Mouse (Mus musculus) CH12.LX (cell line): ENCODE data around the gene Mpped1. TPM values are rescaled to one million over a fixed set of nuclear protein-coding genes. Genes with fewer than 3 reads are reported as not detected.

Experiments used
- DNase-seq: peaks from one replicate; pipeline ENCODE4 v3.0.0-alpha.2; 2013; ENCODE audit errors: extremely low read depth
- H3K27ac ChIP-seq: 2 replicates; pipeline ENCODE4 v1.5.1; 2012; ENCODE audit warnings: low read depth, mild to moderate bottlenecking, control low read depth, moderate library complexity; ENCODE audit not compliant: insufficient read depth
- H3K27me3 ChIP-seq: replicated peaks from 2 replicates; pipeline ENCODE3; 2012; ENCODE audit warnings: inconsistent platforms
- H3K36me3 ChIP-seq, 2 experiments: replicated peaks in 1 of 2; 2 replicates each; pipeline versions ENCODE3 to v1.6.1; 2012; ENCODE audit warnings: inconsistent platforms in 1 of 2, low read length in 1 of 2, mild to moderate bottlenecking in 1 of 2, mixed read lengths in 1 of 2, moderate library complexity in 1 of 2; ENCODE audit not compliant: control insufficient read depth in 1 of 2, insufficient read depth in 1 of 2
- H3K4me1 ChIP-seq, 2 experiments: 2 replicates each; pipeline ENCODE4 v1.6.1; 2012; ENCODE audit warnings: inconsistent platforms in 1 of 2, moderate library complexity in 1 of 2; ENCODE audit not compliant: insufficient read depth in 2 of 2, control insufficient read depth in 1 of 2
- H3K4me2 ChIP-seq: 2 replicates; pipeline ENCODE4 v1.6.1; 2012; ENCODE audit warnings: low read depth, mild to moderate bottlenecking, control low read depth; ENCODE audit not compliant: poor library complexity, insufficient read depth, severe bottlenecking
- H3K4me3 ChIP-seq, 3 experiments: fragments of 150-350 bp in 1 of 3; sonication (generic) in 1 of 3; replicated peaks in 1 of 3; 2 replicates each; pipeline versions ENCODE3 to v1.5.1; 2011 to 2012; ENCODE audit warnings: low read depth in 2 of 3, low read length in 2 of 3, mild to moderate bottlenecking in 2 of 3, moderate library complexity in 2 of 3, control low read depth in 1 of 3, improper control_type of control experiment in 1 of 3, inconsistent platforms in 1 of 3, mixed read lengths in 1 of 3; ENCODE audit not compliant: poor library complexity in 1 of 3
- H3K79me2 ChIP-seq: replicated peaks from 2 replicates; pipeline ENCODE4 v1.6.1; 2012; ENCODE audit warnings: mild to moderate bottlenecking, moderate library complexity; ENCODE audit not compliant: control insufficient read depth, poor library complexity, insufficient read depth, severe bottlenecking; ENCODE audit errors: extremely low read depth
- H3K9ac ChIP-seq: 2 replicates; pipeline ENCODE4 v1.6.1; 2012; ENCODE audit warnings: low read depth, mild to moderate bottlenecking, control low read depth, moderate library complexity; ENCODE audit not compliant: insufficient read depth
- H3K9me3 ChIP-seq: replicated peaks from 2 replicates; pipeline ENCODE3; 2012; ENCODE audit warnings: low read length, inconsistent platforms, mixed read lengths
- CHD1 ChIP-seq: IDR thresholded peaks from 2 replicates; pipeline ENCODE4 v1.6.1; 2012; ENCODE audit warnings: low read depth, low read length, improper control_type of control experiment, inconsistent platforms
- ELF1 ChIP-seq: IDR thresholded peaks from 2 replicates; pipeline ENCODE4 v1.6.1; 2014; ENCODE audit warnings: low read depth, mild to moderate bottlenecking, inconsistent platforms, low read length, improper control_type of control experiment
- EP300 ChIP-seq: IDR thresholded peaks from 2 replicates; pipeline ENCODE4 v1.6.1; 2011; ENCODE audit warnings: low read length, improper control_type of control experiment
- ETS1 ChIP-seq: conservative IDR thresholded peaks from 2 replicates; pipeline ENCODE4 v1.6.1; 2012; ENCODE audit warnings: low read depth, mild to moderate bottlenecking, inconsistent platforms, low read length, improper control_type of control experiment, moderate library complexity
- GABPA ChIP-seq: IDR thresholded peaks from 2 replicates; pipeline ENCODE4 v1.6.1; 2012; ENCODE audit warnings: low read depth, low read length, improper control_type of control experiment, inconsistent platforms; ENCODE audit not compliant: insufficient replicate concordance
- HCFC1 ChIP-seq: IDR thresholded peaks from 2 replicates; pipeline ENCODE4 v1.6.1; 2012; ENCODE audit warnings: low read depth, mild to moderate bottlenecking, inconsistent platforms, low read length, improper control_type of control experiment
- JUND ChIP-seq: conservative IDR thresholded peaks from 2 replicates; pipeline ENCODE4 v1.6.1; 2011; ENCODE audit warnings: low read depth, low read length, improper control_type of control experiment
- KAT2A ChIP-seq: IDR thresholded peaks from 2 replicates; pipeline ENCODE4 v1.6.1; 2012; ENCODE audit warnings: low read length, improper control_type of control experiment, inconsistent platforms; ENCODE audit not compliant: insufficient replicate concordance
- MAFK ChIP-seq: IDR thresholded peaks from 2 replicates; pipeline ENCODE4 v1.6.1; 2011; ENCODE audit warnings: low read length, improper control_type of control experiment; ENCODE audit not compliant: insufficient replicate concordance
- MAX ChIP-seq: IDR thresholded peaks from 2 replicates; pipeline ENCODE4 v1.6.1; 2011; ENCODE audit warnings: low read length, improper control_type of control experiment
- MAZ ChIP-seq: IDR thresholded peaks from 2 replicates; pipeline ENCODE4 v1.6.1; 2012; ENCODE audit warnings: low read depth, mild to moderate bottlenecking, inconsistent platforms, low read length, improper control_type of control experiment, moderate library complexity
- MYC ChIP-seq: IDR thresholded peaks from 2 replicates; pipeline ENCODE4 v1.6.1; 2011; ENCODE audit warnings: low read depth, mild to moderate bottlenecking, improper control_type of control experiment, low read length
- NELFE ChIP-seq: IDR thresholded peaks from 2 replicates; pipeline ENCODE4 v1.6.1; 2011; ENCODE audit warnings: low read depth, low read length, improper control_type of control experiment
- NRF1 ChIP-seq: IDR thresholded peaks from 2 replicates; pipeline ENCODE4 v1.6.1; 2014; ENCODE audit warnings: low read depth, mild to moderate bottlenecking, inconsistent platforms, low read length, improper control_type of control experiment, moderate library complexity
- PAX5 ChIP-seq: IDR thresholded peaks from 2 replicates; pipeline ENCODE4 v1.6.1; 2012; ENCODE audit warnings: low read length, inconsistent platforms, mixed read lengths
- POLR2AphosphoS2 ChIP-seq: IDR thresholded peaks from 2 replicates; pipeline ENCODE4 v1.6.1; 2011; ENCODE audit warnings: low read depth, low read length, improper control_type of control experiment
- RCOR1 ChIP-seq: conservative IDR thresholded peaks from 2 replicates; pipeline ENCODE4 v1.6.1; 2012; ENCODE audit warnings: low read depth, mild to moderate bottlenecking, inconsistent platforms, low read length, improper control_type of control experiment
- SIN3A ChIP-seq: IDR thresholded peaks from 2 replicates; pipeline ENCODE4 v1.6.1; 2012; ENCODE audit warnings: low read length, improper control_type of control experiment, inconsistent platforms
- SMC3 ChIP-seq: IDR thresholded peaks from 2 replicates; pipeline ENCODE4 v1.6.1; 2011; ENCODE audit warnings: low read depth, low read length, improper control_type of control experiment
- UBTF ChIP-seq: IDR thresholded peaks from 2 replicates; pipeline ENCODE4 v1.6.1; 2012; ENCODE audit warnings: low read depth, mild to moderate bottlenecking, inconsistent platforms, low read length, improper control_type of control experiment, moderate library complexity
- USF2 ChIP-seq: conservative IDR thresholded peaks from 2 replicates; pipeline ENCODE4 v1.6.1; 2011; ENCODE audit warnings: low read depth, low read length, improper control_type of control experiment
- ZKSCAN1 ChIP-seq: IDR thresholded peaks from 2 replicates; pipeline ENCODE4 v1.6.1; 2012; ENCODE audit warnings: low read depth, inconsistent platforms, low read length, improper control_type of control experiment, borderline replicate concordance
- ZMIZ1 ChIP-seq: IDR thresholded peaks from 2 replicates; pipeline ENCODE4 v1.6.1; 2012; ENCODE audit warnings: low read depth, mild to moderate bottlenecking, inconsistent platforms, low read length, improper control_type of control experiment
- ZNF384 ChIP-seq: IDR thresholded peaks from 2 replicates; pipeline ENCODE4 v1.6.1; 2012; ENCODE audit warnings: low read depth, low read length, improper control_type of control experiment, inconsistent platforms
- dilution Hi-C: fragments of 300-500 bp; cut with MboI; formaldehyde crosslinking; loops from 2 replicates; pipeline ENCODE4 v1.14.3; 2020; ENCODE audit warnings: low sequenced_read_pairs; ENCODE audit not compliant: extremely low pct_unique_long_range_greater_than_20kb, extremely low pct_ligation_motif_present
- in situ Hi-C: fragments of 300-500 bp; cut with MboI; formaldehyde crosslinking; loops from 3 replicates; pipeline ENCODE4 v1.14.3; 2019; ENCODE audit warnings: low sequenced_read_pairs, low pct_ligation_motif_present, low pct_unique_long_range_greater_than_20kb, mixed read lengths
- polyA plus RNA-seq: library from polyadenylated mRNA; unstranded; fragments of >175 nt; gene quantifications from 2 replicates; pipeline ENCODE4 v1.2.1, GENCODE M21; 2012; ENCODE audit warnings: low read depth; ENCODE audit not compliant: insufficient read length
- total RNA-seq, 2 experiments: library from RNA; depleted of rRNA; stranded (reverse); fragments of 300-350 nt in 1 of 2; fragments of >200 nt in 1 of 2; gene quantifications; 2 replicates each; pipeline ENCODE4 v1.2.3; 2012 to 2014

The Mpped1 gene
- total and polyA plus RNA-seq, 3 experiments: 0.07 to 0.42 TPM; not detected in 1

GRCm38 (mm10) chr15:83842419-83842818, 63.2 kb downstream of the Mpped1 start:
- dilution Hi-C loops: no loop called here
- Histone ChIP-seq H3K9ac (no peak overlapping the region), H3K36me3 (no peaks in the 10 kb centered on the region), H3K27ac (no peak overlapping the region), H3K4me3 (no peak overlapping the region), H3K79me2 (no peaks in the 10 kb centered on the region), H3K4me1 (no peaks in the 10 kb centered on the region), H3K27me3 (peaks cover 74% of the 10 kb centered on the region), H3K4me2 (no peak overlapping the region), H3K9me3 (no peaks in the 10 kb centered on the region)
- in situ Hi-C loops: no loop called here
- TF ChIP-seq MYC (no peak), EP300 (no peak), PAX5 (no peak), ZKSCAN1 (no peak), ETS1 (no peak), CHD1 (no peak)
- no peak for DNase-seq

- no peak for DNase-seq
- dilution Hi-C loops: no loop called here
Measured at GRCm38 (mm10) chr15:83842915-83843789, 63.9 kb downstream of the Mpped1 start.

DNA sequence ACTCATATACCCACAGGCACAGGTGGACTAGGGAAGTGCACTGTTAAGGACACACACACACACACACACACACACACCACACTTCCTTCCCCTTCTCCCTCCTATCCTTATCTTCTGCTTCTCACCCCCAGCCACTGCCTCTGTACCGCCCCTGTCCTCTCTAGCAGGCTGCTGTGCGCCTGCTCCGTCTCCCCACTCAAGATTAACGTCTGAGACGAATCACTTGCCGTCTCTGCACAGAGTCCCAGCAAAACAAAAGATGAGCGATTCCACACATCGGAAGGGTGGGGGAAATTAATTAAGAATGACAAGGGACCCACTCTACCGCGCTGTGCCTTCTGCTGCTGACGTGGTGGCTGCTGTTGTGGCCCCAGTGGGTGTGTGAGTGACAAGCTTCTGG, 66.5 kb downstream of the Mpped1 start:
- no peaks in the 10 kb centered on the region for H3K9me3 ChIP-seq
- H3K4me1 ChIP-seq: no peaks in the 10 kb centered on the region
- no peaks in the 10 kb centered on the region for H3K79me2 ChIP-seq
- dilution Hi-C loops: no loop called here
- H3K9ac ChIP-seq: no peak overlapping the region
- no peak overlapping the region for H3K4me2 ChIP-seq
- in situ Hi-C loops: no loop called here
- no peak overlapping the region for H3K27ac ChIP-seq
- DNase-seq: no peak
- no peak overlapping the region for H3K4me3 ChIP-seq
- H3K36me3 ChIP-seq: no peaks in the 10 kb centered on the region
- TF ChIP-seq SIN3A (no peak), ZNF384 (no peak), ZMIZ1 (no peak), GABPA (no peak), RCOR1 (no peak), MAFK (no peak), MAZ (no peak), SMC3 (no peak), NELFE (no peak), ELF1 (no peak), JUND (no peak), UBTF (no peak), KAT2A (no peak), CHD1 (no peak), POLR2AphosphoS2 (no peak), USF2 (no peak), MYC (no peak), MAX (no peak)
- TF ChIP-seq, all 38 proteins: peak for 0
- peaks cover 70% of the 10 kb centered on the region for H3K27me3 ChIP-seq

More at GRCm38 (mm10) chr15:83842915-83843789, 63.9 kb downstream of the Mpped1 start:
- Histone ChIP-seq H3K9me3 (no peaks in the 10 kb centered on the region), H3K9ac (no peak overlapping the region), H3K27ac (no peak overlapping the region), H3K4me2 (no peak overlapping the region), H3K36me3 (no peaks in the 10 kb centered on the region), H3K27me3 (peaks cover 76% of the 10 kb centered on the region), H3K79me2 (no peaks in the 10 kb centered on the region), H3K4me1 (no peaks in the 10 kb centered on the region), H3K4me3 (no peak overlapping the region)
- in situ Hi-C loops: no loop called here
- TF ChIP-seq ELF1 (no peak), RCOR1 (no peak), NRF1 (no peak), JUND (no peak), UBTF (no peak), ETS1 (no peak), HCFC1 (no peak), GABPA (no peak)
